In the genomic region with DNA sequence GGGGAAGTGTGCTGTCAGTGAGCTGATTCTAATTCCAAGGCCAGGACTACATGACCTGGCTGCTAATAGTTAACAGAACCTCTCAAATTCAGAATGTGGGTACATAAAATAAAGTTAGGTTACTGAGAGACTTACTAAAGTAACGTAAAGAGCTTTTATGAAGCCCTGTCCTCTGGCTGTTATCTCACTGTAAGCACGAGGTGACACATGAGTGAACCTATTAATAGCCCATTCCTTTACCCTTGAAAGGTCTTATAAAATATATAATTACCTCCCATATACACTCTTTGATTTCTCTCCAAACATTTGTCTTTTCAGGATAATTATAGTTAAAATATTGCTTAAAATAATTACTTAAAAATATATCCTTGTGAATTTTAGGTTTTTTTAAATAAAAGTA, we compare ENCODE assay signal across 26 mouse cellular contexts. TPM values are rescaled to one million over a fixed set of nuclear protein-coding genes. Genes with fewer than 3 reads are reported as not detected.
A peak's percentile ranks its signal among the peaks of the same experiment; 100 is the strongest.
DNase-seq lines count a peak whose midpoint lies in the region; ATAC-seq and TF ChIP-seq lines count a peak whose summit lies in the region.
"Had no signal": no experiment of that assay in that cellular context is flagged by ENCODE, and none has a peak within 500 bp of the region (broad histone marks: within the 10 kb centered on the region; RNA-seq: fewer than 3 reads in every experiment).

No protein-coding gene starts in this region.

- H3K36me3 ChIP-seq in heart, adult 2 months (ENCODE audit: control insufficient read depth, insufficient read depth, low read length) = no peaks in the 10 kb centered on the region; the same call in 1 of the 2 replicates
- peaks cover 10% of the 10 kb centered on the region; the same call in 1 of the 2 replicates for H3K36me3 ChIP-seq in heart, embryonic 12.5 days
- no peaks in the 10 kb centered on the region for H3K36me3 ChIP-seq in heart, embryonic 15.5 days
- H3K36me3 ChIP-seq: G1E had no signal

- no peak overlapping the region for H3K4me3 ChIP-seq in heart, adult 2 months
- no peak overlapping the region for H3K4me3 ChIP-seq in heart, embryonic 12.5 days
- no peak overlapping the region for H3K4me3 ChIP-seq in heart, embryonic 15.5 days
- H3K4me3 ChIP-seq: forebrain, embryonic 10.5 days; forebrain, embryonic 13.5 days had no signal

- peak overlapping the region; percentile 66 for H3K27ac ChIP-seq in heart, adult 2 months
- H3K27ac ChIP-seq in heart, embryonic 12.5 days (ENCODE audit: poor library complexity, severe bottlenecking) = peak overlapping the region; percentile 76
- H3K27ac ChIP-seq in heart, embryonic 15.5 days = peak overlapping the region; percentile 31; the same call in 1 of the 2 replicates
- H3K27ac ChIP-seq: forebrain, embryonic 10.5 days; forebrain, embryonic 13.5 days; hindbrain, embryonic 14.5 days; hindbrain, postnatal 0 days had no signal

- ATAC-seq in heart, embryonic 12.5 days (ENCODE audit: insufficient number of reproducible peaks, low FRiP score) = no peak
- no peak for ATAC-seq in heart, embryonic 15.5 days (replicated peaks; ENCODE audit: insufficient number of reproducible peaks, insufficient read depth, low FRiP score, low read depth)
- ATAC-seq: forebrain, embryonic 13.5 days; forebrain, embryonic 16.5 days; hindbrain, postnatal 0 days; inflammation-experienced regulatory T-cells, adult 6 months; intestine, embryonic 16.5 days; Patski had no signal

- no peak overlapping the region for H3K4me2 ChIP-seq in heart, embryonic 12.5 days
- H3K4me2 ChIP-seq in heart, embryonic 15.5 days = 0 out of 2 replicates have a peak overlapping the region, but pooled peaks have one; percentile 1
- H3K4me2 ChIP-seq: forebrain, embryonic 13.5 days; hindbrain, embryonic 14.5 days had no signal

- H3K27me3 ChIP-seq in heart, adult 2 months (ENCODE audit: control insufficient read depth, insufficient read depth, low read length) = no peaks in the 10 kb centered on the region
- no peaks in the 10 kb centered on the region for H3K27me3 ChIP-seq in heart, embryonic 12.5 days (replicated peaks)
- no peaks in the 10 kb centered on the region for H3K27me3 ChIP-seq in heart, embryonic 15.5 days
- H3K27me3 ChIP-seq: CH12.LX; forebrain, embryonic 13.5 days; Patski had no signal

- no peak for TF ChIP-seq CTCF in heart, adult 2 months (IDR thresholded peaks at IDR 0.05)

- H3K9ac ChIP-seq in heart, adult 2 months (ENCODE audit: low read depth, low read length) = no peak overlapping the region
- no peak overlapping the region for H3K9ac ChIP-seq in heart, embryonic 12.5 days
- no peak overlapping the region for H3K9ac ChIP-seq in heart, embryonic 15.5 days
- H3K9ac ChIP-seq: forebrain, embryonic 13.5 days; hindbrain, embryonic 14.5 days had no signal

- intact Hi-C loops in heart, adult 2 months (cut with DNase I) = no loop called here
- intact Hi-C loops in heart, postnatal 14 days (cut with DNase I) = no loop called here

- H3K79me2 ChIP-seq in heart, adult 2 months (replicated peaks; ENCODE audit: control insufficient read depth, insufficient read depth, low read length) = no peaks in the 10 kb centered on the region

- WGBS in heart, adult 2 months = 39% methylated on average over 2 of the region's 2 CpGs
- 22% methylated on average over 2 of the region's 2 CpGs for WGBS in heart, embryonic 12.5 days
- 18% methylated on average over 2 of the region's 2 CpGs for WGBS in heart, embryonic 15.5 days

- TF ChIP-seq POLR2A in heart, adult 2 months (IDR thresholded peaks at IDR 0.05; ENCODE audit: insufficient read depth, low read depth, low read length) = no peak

- H3K4me1 ChIP-seq in heart, adult 2 months (ENCODE audit: control insufficient read depth, insufficient read depth, low read length) = no peaks in the 10 kb centered on the region; the same call in 1 of the 2 replicates
- 0 out of 2 replicates have a peak, but pooled peaks cover 3% of the 10 kb centered on the region for H3K4me1 ChIP-seq in heart, embryonic 12.5 days (replicated peaks)
- H3K4me1 ChIP-seq in heart, embryonic 15.5 days (replicated peaks) = peaks cover 4% of the 10 kb centered on the region
- H3K4me1 ChIP-seq: forebrain, embryonic 10.5 days; forebrain, embryonic 13.5 days had no signal

- no peaks in the 10 kb centered on the region for H3K9me3 ChIP-seq in heart, embryonic 12.5 days (replicated peaks)
- H3K9me3 ChIP-seq in heart, embryonic 15.5 days (replicated peaks) = no peaks in the 10 kb centered on the region
- H3K9me3 ChIP-seq: forebrain, embryonic 10.5 days; forebrain, embryonic 13.5 days had no signal

- no peak for TF ChIP-seq EP300 in heart, adult 2 months (IDR thresholded peaks at IDR 0.05; ENCODE audit: insufficient read depth, low read depth, low read length)

- no peak for DNase-seq in heart, adult 2 months
- DNase-seq in heart, adult 8-10 months (ENCODE audit: low spot score) = no peak
- no peak for DNase-seq in heart, adult 11 months
- DNase-seq in heart, postnatal 14 days = no peak
- no peak for DNase-seq in natural killer cell, adult 2 months (ENCODE audit: low spot score in 2 of 2)
- DNase-seq: adrenal gland, postnatal 10 days; adrenal gland, postnatal 36 days; B cell, adult 2 months; cerebellum, adult 18-20 months; cerebellum, adult 9-10 months; cerebellum, postnatal 14 days; gastrocnemius, postnatal 25 days; kidney, adult 18-20 months; kidney, adult 9 months had no signal

RNA-seq across cellular contexts. Expression of a gene that starts 37.5 kb away (rescaled TPM):
- total RNA-seq in heart, adult 2 months (2021) = 1 to 10 TPM; 6.4 to 6.9 TPM
- polyA plus RNA-seq in heart, adult 2 months (2012; rRNA removed) = 1.2 and 3.5 TPM in 2 replicates
- total RNA-seq in heart, adult 8-10 months (2022) = 1 to 10 TPM; 6.0 to 8.7 (median 6.3) TPM
- 57.8 and 59.0 TPM in 2 replicates for polyA plus RNA-seq in heart, embryonic 12.5 days (2016; fragmentation: Nextera tagmentation; extraction: Ambion mirVana)
- 27.6 and 29.2 TPM in 2 replicates for polyA plus RNA-seq in heart, embryonic 15.5 days (2015; fragmentation: Nextera tagmentation; extraction: Ambion mirVana)
- total RNA-seq in heart, postnatal 14 days (2021) = 1 to 10 TPM; 8.8 to 8.9 TPM
- total RNA-seq: CH12.LX had no signal
- polyA plus RNA-seq: G1E had no signal
